Mouse (Mus musculus) monocyte, adult 5-6 weeks (primary cell): Measurements from ENCODE around the gene Zfp954. TPM values are rescaled to one million over a fixed set of nuclear protein-coding genes. Genes with fewer than 3 reads are reported as not detected.
"Not testable (repeated sequence)": the region's sequence is repeated elsewhere in the genome, so short reads cannot be mapped to it uniquely, and the experiment has no call there.

Experiments
- ATAC-seq: fragments of 153-309, 156-312 bp; replicated peaks from 2 replicates; pipeline ENCODE4 v1.8.0; 2017; ENCODE audit warnings: mild to moderate bottlenecking; ENCODE audit not compliant: low TSS enrichment, insufficient number of reproducible peaks, severe bottlenecking, poor library complexity, low FRiP score
- total RNA-seq: library from RNA; stranded (forward); fragments of 200-1000, 200-491, 200-594 nt; gene quantifications from 3 replicates; pipeline ENCODE4 v1.2.3, GENCODE M21; 2017

Zfp954 gene
- 23.0 to 26.9 TPM (median 23.2 TPM) in 3 replicates for total RNA-seq

DNA sequence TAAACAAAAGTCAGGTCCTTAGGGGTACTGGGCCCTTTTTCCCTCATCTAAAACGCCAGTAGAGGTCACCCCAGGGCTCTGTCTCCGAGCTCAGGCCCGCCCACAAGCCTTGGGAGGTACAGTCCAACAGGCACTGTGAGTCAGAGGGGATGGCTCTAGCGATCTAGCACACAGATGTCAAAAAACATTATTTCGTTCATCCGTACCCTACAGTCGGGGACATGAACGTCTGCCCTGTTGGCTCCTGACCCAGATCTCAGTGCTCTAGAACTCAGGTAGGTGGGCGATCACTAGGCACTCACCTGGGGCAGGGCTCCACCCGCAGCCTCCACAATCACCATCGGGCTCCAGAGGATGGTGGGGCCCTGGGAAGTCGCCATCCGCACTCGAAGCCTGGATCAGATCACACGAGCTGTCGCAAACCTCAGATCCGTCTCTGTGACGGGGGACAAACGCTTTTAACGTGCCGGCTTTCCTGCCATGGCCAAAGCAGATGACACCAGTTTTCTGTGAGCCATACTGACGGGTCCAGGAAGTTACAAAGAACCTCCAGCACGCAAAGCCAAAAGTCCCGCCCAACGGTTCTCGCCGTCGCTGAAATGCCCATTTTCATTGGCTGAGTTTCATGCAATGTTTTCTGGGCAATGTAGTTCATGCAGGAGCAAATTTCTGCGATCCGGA, at the start of gene Zfp954:
Zfp954 (minus strand) TSS at position 568 of the 681 bp plus-strand sequence.
- peak; percentile 97 for ATAC-seq

GRCm38 (mm10) chr7:7145991-7146608, 24.8 kb upstream of the Zfp954 start:
- ATAC-seq = no peak

GRCm38 (mm10) chr7:7144215-7144614, 22.9 kb upstream of the Zfp954 start:
- no peak for ATAC-seq

GRCm38 (mm10) chr7:7136379-7136866, 15.1 kb upstream of the Zfp954 start, which contains the start of gene Zfp773:
Gene Zfp773, minus strand, starts transcription at chr7:7136755.
- ATAC-seq = peak; percentile 92

DNA sequence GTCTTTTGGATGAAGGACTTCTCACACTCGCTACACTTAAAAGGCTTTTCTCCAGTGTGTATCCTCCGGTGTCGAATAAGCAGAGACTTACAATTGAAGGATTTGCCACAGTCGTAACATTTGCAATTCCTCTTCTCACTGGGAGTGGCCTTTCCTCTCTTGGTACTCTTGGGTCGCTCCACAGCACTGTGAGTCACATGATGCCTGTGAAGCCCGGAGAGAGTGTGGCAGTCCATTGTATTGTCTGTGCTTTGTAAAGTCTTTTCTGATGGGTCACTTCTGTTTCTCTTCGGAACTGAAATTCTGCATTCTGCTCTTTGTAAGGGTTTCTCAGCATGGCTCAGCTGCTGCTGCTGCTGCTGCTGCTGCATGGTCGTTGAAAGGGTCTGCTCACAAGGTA, 11.5 kb upstream of the Zfp954 start:
- ATAC-seq = no peak

DNA sequence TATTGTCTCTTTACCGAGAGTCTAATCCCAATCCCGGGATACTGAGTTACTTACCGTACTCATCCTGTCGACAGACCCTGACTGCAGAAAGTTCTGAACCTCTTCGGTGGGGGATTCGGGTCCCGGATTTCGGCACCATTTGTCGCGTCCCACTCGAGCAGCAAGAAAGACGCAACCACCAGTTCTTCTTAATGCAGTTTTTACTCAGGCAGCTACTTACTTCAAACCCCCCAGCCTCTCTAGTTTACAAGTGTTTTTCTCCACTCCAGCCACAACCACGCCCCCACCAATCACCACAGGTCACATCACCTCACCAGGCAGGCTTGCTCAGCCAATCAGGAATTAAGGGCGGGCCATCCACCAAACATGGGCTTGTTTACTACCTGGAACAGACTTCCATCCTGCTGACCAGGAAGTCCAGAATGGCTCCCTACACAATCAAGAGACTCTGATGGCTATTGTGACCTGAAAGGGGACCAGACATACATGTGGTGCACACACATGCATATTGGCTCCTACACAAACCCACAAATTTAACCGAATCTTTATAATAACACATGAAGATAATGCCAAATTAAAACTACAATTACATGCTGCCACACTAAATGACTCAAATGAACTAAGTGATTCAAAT, 9.3 kb upstream of the Zfp954 start:
- not testable (repeated sequence) for ATAC-seq

DNA sequence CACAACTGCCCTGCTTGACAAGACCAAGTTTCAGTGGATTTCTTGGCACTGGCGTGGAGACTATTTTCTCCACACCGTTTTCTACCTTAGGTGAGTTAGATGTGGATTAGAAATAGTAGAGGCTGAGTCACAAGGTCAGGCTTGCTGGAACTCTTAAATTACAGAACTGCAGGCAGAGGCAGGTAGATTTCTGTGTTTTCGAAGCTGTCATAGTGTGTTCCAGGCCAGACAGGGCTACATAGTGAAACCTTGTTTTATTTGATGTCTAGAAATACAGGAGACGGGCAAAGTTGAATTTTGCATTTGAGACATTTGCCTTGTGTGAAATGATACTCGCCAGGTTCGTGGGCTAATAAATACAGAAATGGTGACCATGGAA, 303 bp upstream of the Zfp954 start:
- no peak for ATAC-seq

GRCm38 (mm10) chr7:7118441-7118840, 2.8 kb downstream of the Zfp954 start:
- ATAC-seq = no peak

GRCm38 (mm10) chr7:7108501-7108900, 12.8 kb downstream of the Zfp954 start:
- no peak for ATAC-seq

Other genes starting within 250 kb of the Zfp954 start
- not detected in 3 replicates for gene Aurkc, start 126.2 kb downstream of the Zfp954 start, total RNA-seq
- 0.86 to 3.9 TPM (median 1.6 TPM) in 3 replicates for gene Zfp773, start 15.3 kb upstream of the Zfp954 start, total RNA-seq
- gene Zfp418, start 49.8 kb upstream of the Zfp954 start, total RNA-seq = 0.48 to 3.2 TPM (median 2.3 TPM) in 3 replicates
- gene Zfp772, start 88.5 kb upstream of the Zfp954 start, total RNA-seq = 1.0 to 3.7 TPM (median 2.5 TPM) in 3 replicates
- gene Vmn2r29, start 125.8 kb upstream of the Zfp954 start, total RNA-seq = 1.6 TPM in 1 of 3 replicates, not detected in the others
- gene Gm45844, start 156.8 kb upstream of the Zfp954 start, total RNA-seq = 0.21 to 0.39 TPM in 2 of 3 replicates, not detected in the other
- 55.4 to 74.2 TPM (median 57.1 TPM) in 3 replicates for gene Clcn4, start 179.4 kb upstream of the Zfp954 start, total RNA-seq
- not detected in 3 replicates for gene Vmn2r30, start 216.1 kb upstream of the Zfp954 start, total RNA-seq